Mouse (Mus musculus) T-cell, adult 2 months (primary cell): ENCODE measurements around the gene Pgls.

Experiments used
- DNase-seq: peaks from one replicate; pipeline ENCODE4 v3.0.0; 2022; ENCODE audit warnings: low spot score

The Pgls gene

DNA sequence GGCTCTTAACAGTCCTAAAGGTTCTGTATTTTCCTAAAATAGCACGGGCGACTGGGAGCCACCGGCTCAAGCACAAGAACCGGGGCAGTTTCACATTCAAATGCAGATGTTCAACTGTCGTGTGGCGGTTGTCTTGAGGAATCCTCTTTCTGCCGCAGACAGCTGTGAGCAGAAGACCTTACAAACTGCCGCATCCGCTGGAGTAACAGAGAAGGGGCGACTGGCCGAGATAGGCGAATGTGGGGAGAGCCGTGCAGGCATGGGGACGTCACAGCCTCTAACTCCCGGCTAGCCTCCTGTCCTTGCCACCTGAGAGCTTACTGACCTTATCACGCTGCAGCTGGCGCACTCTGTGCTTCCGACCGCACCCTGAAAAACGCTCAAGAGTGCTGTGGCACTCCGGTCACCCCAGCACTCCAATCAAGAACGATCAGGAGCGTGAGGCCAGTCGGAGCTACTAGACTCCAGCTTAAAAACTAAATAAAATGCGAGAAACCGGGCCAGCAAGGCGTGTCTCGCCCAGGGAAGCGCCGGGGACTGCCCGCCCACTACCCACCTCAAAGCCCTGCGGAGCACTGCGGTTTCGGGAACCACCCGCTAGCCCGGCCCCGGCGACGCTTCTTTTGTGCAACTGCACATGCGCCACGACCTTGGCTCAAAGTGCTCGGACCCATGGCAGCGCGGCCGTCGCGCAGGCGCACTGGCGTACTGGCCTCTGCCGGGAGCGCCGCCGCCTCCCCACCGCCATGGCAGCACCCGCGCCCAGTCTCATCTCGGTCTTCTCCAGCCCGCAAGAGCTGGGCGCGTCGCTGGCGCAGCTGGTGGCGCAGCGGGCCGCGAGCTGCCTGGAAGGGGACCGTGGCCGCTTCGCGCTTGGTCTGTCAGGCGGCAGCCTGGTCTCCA lies at the start of gene Pgls:
Pgls (plus strand) TSS at position 706 of the 903 bp plus-strand sequence.
- peak; percentile 81 for DNase-seq

DNA sequence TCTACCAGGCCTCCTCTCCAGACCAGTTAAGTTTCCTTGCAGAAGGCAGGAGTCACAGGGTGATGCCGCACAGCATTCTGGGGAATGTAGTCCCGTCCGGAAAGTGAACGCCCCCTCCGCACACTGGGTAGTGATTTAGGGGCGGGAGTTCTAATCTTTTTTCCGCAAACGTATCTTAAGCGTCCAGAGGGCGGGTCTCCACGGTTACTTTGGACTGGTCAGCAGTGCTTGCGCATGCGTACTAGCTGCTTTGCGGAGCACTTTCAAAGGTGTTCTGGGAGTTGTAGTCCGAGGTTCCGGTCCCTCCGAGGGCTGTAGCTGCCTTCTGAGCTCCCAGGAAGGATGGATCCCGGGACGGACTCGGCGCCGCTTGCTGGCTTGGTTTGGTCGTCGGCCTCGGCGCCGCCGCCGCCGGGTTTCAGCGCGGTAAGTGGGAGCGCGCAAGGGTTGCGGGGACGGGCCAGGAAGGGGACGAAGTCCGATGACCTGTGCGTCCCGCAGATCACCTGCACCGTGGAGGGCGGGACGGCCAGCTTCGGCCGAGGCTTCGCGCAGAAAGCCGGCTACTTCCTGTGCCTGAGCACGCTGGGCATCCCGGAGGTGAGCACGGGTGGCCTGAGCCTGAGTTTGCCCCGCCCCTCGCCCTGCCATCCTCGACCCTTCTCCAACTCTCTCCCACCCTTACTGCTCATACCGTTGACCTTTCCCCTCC lies 49.2 kb upstream of the Pgls start, which contains the start of gene Mvb12a:
Mvb12a (plus strand) TSS at position 291 of the 712 bp plus-strand sequence.
- DNase-seq, result peak; percentile 94

DNA sequence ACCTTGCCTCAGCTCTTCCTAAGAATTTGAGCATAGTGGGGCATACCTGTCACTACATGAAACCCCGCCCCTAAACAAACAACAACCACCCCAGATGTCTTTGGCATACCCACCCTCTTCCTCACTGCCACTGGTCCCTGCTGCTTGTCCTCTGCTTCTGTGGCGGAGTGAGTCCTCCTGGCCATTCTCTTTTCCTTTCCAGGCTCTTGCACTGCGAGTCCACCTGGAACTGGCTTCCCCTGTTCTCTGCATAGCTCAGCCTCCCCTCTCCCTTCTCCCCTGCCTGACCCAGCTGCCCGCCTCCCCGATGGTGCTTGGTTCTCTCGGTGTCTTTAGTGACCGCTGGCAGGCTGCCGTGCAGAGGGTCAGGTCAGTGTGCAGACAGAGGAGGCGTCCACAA lies 48.2 kb upstream of the Pgls start:
- no peak for DNase-seq

DNA sequence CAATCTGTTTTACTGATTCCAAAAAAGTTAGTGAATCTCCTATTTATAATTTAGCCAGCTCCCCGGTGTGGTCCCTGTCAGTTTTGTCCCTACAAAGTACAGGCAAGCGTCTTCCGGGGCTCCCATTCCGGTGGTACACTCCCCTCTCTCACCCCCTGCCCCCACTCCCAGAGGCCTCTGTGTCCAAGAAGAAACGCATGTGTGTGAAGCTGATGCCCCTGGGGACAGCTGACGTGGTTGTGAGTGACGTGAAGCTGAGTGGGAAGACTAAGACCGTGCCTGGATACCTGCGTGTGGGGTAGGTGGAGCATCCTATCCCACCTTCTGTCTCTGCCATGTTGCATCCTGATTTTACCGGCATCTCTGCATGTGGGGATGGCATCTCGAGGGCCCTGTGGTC lies 46.9 kb upstream of the Pgls start:
- no peak for DNase-seq

DNA sequence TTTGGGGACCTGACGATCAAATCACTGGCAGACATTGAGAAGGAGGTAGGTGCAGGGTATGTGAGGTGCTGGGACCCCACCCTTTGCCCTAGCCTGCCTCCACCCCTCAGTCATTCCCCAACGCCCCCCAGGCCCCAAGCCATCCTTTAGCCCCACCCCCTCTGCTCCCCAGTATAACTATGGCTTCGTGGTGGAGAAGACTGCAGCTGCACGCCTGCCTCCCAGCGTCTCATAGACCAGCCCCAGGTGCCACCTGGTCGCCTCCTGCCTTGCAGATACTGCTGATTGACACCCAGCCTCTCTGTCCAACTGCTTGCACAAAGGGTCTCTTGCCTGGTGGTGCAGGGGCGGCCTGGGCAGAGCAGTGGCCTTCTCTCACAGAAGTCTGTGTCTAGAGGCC lies 44.4 kb upstream of the Pgls start:
- DNase-seq, result no peak

DNA sequence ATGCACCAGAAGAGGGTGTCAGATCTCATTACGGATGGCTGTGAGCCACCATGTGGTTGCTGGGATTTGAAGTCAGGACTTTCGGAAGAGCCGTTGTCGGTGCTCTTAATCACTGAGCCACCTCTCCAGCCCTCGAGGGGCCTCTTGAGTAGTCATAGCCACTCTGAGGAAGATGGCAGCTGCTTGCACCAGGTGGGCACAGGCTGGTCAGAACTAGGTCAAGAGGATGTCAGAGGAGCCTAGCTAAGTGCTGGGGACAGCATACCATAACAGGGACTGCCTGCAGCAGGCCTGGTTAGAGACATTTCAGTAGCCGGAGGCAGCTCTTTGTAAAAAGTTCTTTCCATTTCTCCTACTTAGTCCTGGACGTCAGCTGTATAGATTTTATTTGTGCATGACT lies 41.2 kb upstream of the Pgls start:
- no peak for DNase-seq

DNA sequence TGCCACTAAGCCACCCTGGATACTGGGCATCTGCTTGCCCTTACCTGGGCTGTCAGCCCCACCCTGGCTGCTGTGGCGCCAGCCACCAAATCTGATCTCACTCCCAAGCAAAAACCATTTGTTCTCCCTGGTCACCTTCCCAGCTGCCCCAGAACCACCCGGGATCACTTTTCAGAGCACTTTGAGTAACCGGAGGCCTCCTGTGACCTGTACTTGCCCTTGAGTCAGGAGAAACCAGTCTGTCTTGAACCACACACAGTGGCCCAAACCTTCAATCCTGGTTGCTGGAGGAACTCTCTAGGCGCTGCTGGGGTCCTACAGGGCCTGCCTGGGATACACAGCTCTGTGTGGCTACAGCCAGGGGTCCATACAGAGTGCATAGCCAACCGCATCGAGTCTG lies 39.2 kb upstream of the Pgls start:
- DNase-seq, result no peak

DNA sequence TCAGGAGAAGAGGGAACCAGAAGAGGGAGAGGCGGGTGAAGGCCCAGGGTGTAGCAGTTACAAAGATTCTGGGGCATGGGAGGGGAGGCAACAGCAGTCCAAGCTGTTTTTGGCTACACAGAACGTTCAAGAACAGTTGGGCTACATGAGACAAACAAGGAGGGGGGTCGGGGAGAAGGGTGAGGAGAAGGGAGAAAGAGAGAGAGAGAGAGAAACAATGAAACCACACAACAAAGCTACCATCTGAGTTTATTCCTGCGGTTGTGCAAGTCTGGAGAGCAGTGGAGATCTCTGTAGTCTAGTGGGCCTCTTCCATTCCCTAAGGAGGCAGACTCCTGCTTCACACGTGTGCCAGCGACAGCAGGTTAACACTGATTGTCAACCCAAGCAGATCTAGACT lies 38.0 kb upstream of the Pgls start:
- no peak for DNase-seq

DNA sequence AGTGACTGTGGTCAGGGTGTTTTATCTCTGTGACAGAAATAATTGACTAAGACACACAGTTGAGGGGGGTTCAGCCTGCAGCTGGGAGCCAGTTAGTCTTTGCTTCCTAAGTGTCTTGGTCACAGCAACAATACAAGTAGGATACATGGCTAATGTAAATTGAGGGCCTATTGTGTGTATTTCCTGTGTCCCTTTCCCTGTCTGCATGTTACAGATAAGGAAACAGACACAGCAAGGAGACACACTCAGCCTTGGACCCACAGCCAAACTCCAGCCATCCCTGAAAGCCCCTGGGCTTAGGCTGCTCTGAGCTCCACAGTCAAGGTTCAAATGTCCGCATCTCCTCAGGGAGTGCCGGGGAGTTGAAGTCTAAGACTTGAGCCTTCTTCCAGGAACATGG lies 37.3 kb upstream of the Pgls start:
- DNase-seq, result no peak

DNA sequence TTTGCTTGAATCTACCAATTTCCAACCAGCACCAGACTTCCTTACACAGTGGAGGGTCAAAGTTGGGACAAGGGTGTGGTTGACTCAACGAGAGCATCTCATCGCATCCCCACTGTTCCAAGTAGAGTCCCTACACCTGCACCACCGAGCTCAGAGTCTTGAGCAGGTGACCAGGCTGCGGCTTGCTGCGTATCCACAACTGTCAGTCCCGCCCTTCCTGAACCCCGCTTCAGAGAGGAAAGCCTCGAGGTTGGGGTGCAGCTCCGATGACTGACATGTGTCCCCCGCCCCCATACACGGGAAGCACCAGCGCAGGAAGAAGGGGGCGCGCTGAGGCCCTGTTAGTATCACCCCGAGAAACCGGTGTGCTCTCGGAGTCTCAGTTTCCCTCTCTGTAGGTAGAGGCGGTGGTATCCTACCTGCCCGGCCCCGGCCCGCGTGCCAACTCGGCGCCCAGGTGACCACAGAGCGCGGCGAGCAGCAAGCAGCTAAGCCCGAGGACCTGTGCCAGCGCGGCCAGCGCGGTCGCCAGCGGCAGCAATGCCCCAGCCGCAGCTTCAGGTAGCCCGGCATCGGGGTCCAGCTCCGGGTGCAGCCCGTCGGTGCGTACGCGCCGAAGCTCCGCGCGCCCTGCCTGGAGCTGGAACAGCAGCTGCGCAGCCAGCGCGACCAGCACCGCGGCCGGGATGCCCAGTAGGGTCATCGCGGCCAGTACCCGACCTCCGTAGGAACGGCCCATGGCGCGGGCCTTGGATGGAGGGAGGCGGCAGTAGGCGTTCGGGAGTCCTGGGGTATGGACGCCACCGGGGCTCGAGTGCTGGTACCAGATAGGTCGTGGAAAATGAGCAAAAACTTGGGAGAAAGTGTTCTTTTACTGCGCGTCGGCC lies 33.7 kb upstream of the Pgls start, which contains the start of gene Tmem221:
Tmem221 (minus strand) TSS at position 801 of the 887 bp plus-strand sequence.
- DNase-seq, result peak; percentile 23

DNA sequence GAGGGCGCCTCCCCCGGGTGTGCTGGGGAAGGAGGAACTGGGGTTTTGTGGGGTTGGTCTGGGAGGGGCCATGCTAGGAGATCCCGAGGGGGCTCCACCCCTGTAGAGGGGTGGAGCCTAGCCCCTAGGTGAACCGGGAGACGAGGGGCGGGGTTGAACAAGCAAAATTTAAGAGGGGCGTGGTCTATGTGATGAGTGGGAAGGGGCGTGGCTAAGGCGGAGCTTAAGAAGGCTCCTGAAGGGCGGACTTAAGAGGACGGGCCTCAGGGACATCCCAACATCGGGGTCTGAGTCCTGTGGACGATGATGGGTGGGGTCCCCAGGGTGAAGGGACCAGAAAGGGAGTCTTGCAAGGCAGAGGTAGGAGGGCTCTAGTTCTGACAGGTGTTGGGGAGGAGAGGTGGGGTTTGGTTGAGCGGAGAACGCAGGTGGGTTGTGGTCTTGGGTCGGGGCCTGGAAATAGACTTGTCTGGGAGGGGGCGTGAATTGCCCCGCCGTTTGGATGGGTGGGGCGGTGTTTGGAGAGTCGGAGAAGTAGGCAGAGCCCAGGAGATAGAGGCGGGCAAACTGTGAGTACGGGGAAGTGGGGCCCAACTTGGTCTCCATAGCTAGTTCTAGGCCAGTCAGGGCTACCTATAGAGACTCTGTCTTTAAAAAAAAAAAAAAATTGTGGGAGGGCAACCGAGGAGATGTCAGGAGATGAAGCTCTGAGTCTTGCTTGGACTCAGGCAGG lies 32.9 kb upstream of the Pgls start:
- DNase-seq, result peak; percentile 58

DNA sequence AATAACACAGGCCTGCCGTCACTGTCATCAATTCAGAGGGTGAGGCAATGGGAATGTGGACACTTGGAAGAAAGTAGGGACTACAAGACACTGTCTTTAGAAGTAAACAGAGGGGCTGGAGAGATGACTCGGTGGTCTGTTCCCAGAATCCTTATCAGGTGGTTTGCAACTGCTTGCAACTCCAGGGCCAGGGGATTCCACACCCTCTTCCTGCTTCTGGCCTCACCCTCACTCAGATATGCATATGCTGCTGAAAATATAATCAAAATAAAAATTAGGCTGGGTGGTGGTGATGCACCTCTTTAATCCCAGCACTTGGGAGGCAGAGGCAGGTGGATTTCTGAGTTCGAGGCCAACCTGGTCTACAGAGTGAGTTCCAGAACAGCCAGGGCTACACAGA lies 31.9 kb upstream of the Pgls start:
- DNase-seq, result no peak

DNA sequence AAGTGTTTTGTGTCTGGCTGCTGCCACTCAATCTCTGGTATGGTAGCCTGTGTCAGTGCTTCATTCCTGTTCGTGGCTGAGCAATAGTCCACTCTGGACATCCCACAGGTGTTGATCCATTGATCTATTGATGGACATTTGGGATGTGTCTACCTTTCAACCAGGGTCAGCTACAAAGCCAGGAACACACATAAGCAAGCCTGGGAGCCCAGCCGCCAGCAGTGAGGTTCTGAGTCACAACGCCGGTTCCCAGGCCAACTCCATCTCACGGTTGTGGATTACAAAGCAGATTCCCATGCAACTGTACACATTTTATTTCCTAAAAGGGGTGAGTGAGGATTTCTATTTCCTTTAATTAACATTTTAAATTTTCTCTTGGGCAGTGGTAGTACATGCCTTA lies 31.2 kb upstream of the Pgls start:
- DNase-seq, result no peak

DNA sequence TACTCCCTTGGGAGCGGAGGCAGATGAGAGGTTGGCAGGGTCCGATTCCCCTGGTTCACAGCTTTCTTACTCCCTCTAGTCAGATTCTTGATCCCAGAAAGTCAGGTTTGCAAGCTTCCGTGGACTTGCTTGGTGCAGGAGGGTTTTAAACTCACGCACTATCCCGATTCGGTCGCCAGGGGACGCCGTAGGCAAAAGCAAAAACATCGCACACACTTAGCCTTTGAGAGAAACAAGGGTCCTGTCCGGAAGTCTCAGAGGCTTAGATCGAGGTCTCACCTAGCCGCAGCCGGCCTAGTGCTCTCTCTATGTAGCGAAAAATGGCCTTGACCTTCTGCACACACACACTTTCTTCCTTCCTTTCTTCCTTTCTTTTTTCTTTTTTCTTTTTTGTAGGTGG lies 30.6 kb upstream of the Pgls start:
- DNase-seq, result peak; percentile 64

DNA sequence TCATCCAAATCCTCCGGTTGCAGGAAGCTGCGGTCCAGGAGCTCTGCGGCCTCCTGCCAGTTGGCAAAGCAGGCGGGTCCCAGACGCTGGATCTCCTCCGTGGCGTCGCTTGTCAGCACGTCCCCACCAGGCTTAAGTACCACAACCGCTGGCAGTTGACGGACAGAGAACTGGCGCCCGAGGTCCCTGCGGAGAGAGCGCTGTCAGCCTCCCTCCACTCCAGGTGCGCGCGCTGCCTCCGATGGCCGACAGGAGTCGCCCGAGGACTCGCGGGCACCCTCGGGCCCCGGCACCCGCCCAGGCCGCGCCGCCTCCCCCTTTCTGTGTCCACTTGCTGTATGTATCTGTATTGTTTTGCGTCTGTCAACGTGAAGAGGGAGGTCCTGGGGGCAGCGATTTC lies 29.2 kb upstream of the Pgls start:
- peak; percentile 73 for DNase-seq

DNA sequence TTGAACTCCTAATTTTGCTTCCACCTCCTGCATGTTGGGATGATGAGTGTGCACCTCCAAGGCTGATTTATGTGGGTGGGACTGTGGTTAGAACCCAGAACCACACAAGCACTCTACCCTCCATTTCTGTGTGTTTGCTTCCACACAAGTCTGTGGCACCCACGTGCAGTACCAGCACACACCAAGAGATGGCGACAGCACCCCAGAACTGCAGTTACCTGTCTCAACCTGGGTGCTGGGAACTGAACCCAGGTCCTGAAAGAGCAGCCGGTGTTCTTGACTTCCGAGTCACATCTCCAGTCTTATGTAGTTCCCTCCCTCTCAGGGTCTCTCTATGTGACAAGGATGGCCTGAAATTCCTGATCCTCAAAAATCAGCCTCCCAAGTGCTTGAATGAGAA lies 28.0 kb upstream of the Pgls start:
- DNase-seq, result no peak

DNA sequence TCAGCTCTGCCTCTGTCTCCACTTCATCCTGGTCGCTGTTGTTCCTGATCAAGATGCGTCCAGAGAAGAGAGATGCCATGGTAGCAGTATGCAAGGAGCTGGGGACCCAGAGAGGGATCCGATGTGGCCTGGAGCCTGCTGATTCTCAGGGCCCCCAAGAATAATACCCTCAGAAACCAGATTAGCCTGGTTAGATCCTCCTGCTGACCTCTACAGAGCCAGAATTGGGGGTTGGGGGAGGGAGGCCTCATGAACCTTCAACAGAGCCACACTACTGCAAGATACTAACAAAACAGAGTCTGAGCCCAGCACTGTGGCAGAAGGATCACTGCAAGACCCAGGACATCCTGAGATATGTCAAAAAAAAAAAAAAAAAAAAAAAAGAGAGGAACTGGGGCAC lies 25.5 kb upstream of the Pgls start, which contains the start of gene Nxnl1:
Nxnl1 (minus strand) TSS at position 101 of the 400 bp plus-strand sequence.
- no peak for DNase-seq

DNA sequence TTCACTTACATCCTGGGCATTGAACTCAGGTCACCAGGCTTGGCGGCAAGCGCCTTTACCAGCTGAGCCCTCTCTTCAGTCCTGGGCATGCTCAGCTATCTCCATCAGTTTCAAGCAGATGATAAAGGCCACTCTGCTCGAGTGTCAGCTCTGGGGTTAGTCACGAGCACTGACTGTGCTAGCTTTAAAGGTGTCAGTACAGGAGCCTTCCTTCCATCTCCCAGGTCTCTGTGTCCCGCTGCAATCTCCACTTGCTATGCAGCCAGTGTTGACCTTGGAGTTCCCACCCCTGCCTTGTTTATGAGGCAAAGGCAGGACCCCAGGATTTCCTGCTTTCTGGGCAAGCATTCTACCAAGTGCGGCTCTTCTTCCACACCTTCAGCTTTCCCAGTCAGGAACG lies 24.4 kb upstream of the Pgls start:
- DNase-seq, result no peak

DNA sequence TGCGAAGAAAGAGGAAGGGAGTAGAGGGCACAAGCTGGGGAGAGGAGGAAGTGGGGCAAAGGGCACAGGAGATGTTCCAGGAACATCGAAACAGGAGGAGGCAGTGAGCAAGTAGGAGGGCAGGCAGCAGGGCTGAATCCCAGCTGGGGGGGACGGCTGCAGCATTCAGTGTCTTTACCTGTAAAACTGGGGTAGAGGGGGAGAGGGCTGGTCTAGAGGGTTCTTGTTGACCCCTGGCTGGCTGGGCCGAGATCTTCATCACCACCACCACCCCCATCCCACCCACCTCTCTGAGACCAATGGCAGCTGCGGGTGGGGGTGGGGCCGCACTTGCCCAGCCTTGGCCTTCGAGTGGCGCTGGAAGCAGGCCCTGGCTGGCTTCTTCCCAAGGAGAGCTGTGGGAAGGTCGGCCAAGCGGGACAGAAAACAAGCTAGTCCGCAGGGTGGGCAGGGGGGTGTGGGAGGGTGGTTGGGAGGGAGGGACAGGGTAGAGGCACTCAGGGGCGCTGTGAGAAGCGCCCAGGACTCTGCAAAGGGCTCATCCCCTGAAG lies 23.5 kb upstream of the Pgls start, which contains the start of gene Slc27a1:
Slc27a1 (plus strand) TSS at position 496 of the 551 bp plus-strand sequence.
- no peak for DNase-seq

DNA sequence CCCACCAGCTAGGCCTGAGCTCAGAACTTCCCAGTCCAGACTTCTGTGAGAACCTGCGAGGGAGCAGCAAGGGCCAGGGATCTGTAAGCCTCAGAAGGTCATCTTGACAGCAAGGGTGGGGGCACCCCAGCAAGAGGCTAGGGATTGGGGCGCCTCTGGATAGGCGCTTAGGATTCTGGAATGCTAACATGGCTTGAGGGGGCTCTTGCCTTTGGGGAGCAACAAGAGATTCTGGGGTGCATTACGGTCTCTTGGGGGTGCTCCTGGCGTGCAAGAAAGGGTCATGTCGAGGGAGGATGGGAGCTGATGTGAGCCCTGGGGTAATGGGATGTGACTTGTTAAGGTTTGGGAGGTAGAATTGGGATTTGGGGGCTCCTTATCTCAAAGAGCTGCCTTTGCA lies 23.0 kb upstream of the Pgls start:
- no peak for DNase-seq
